Mouse (Mus musculus) midbrain, embryonic 10.5 days (tissue): ENCODE data around the gene Arfgap3. TPM values are rescaled to one million over a fixed set of nuclear protein-coding genes. Genes with fewer than 3 reads are reported as not detected.
"Not testable (repeated sequence)": the region's sequence is repeated elsewhere in the genome, so short reads cannot be mapped to it uniquely, and the experiment has no call there.

ENCODE experiments used
- DNase-seq: peaks from one replicate; pipeline ENCODE4 v3.0.0-alpha.2; 2017; ENCODE audit warnings: low spot score
- H3K27ac ChIP-seq: fragments of 300-500 bp; sonication (generic); replicated peaks from 2 replicates; pipeline ENCODE4 v1.5.1; 2016; ENCODE audit warnings: mild to moderate bottlenecking
- H3K27me3 ChIP-seq: fragments of 300-500 bp; sonication (generic); 2 replicates; pipeline ENCODE4 v1.6.1; 2016; ENCODE audit warnings: low read depth, mild to moderate bottlenecking; ENCODE audit not compliant: poor library complexity, severe bottlenecking
- H3K36me3 ChIP-seq: fragments of 300-500 bp; sonication (generic); 2 replicates; pipeline ENCODE4 v1.6.1; 2016; ENCODE audit warnings: mild to moderate bottlenecking, moderate library complexity
- H3K4me1 ChIP-seq: fragments of 300-500 bp; sonication (generic); 2 replicates; pipeline ENCODE4 v1.6.1; 2016
- H3K4me3 ChIP-seq: fragments of 300-500 bp; sonication (generic); 2 replicates; pipeline ENCODE4 v1.5.1; 2016; ENCODE audit warnings: mild to moderate bottlenecking, moderate library complexity
- H3K9me3 ChIP-seq: fragments of 300-500 bp; sonication (generic); replicated peaks from 2 replicates; pipeline ENCODE4 v1.6.1; 2016; ENCODE audit warnings: mild to moderate bottlenecking
- WGBS: fragments of 180-500 bp; shearing (Covaris S2); methylation state at CpG from one replicate; pipeline ENCODE4 v1.1.7; 2016; 5-methylcytosine and 5-hydroxymethylcytosine counted together
- polyA plus RNA-seq: library from polyadenylated mRNA; unstranded; fragments of >200 nt; fragmentation: Nextera tagmentation; extraction: Ambion mirVana; gene quantifications from 2 replicates; pipeline ENCODE4 v1.2.1, GENCODE M21; 2016

The Arfgap3 gene
- polyA plus RNA-seq, 1 experiment from 2014 or later: 29.2 TPM

- no peak for DNase-seq
- H3K9me3 ChIP-seq: no peaks in the 10 kb centered on the region
- no peaks in the 10 kb centered on the region for H3K27me3 ChIP-seq
- H3K27ac ChIP-seq: no peak overlapping the region
- H3K4me1 ChIP-seq: no peaks in the 10 kb centered on the region
- H3K36me3 ChIP-seq: no peaks in the 10 kb centered on the region
- no peak overlapping the region for H3K4me3 ChIP-seq
- WGBS: 85% methylated on average over 11 of the region's 11 CpGs
Measured at GRCm38 (mm10) chr15:83281303-83281702, 68.7 kb downstream of the Arfgap3 start.

GRCm38 (mm10) chr15:83278579-83278978, 71.5 kb downstream of the Arfgap3 start:
- Histone ChIP-seq H3K36me3 (no peaks in the 10 kb centered on the region), H3K4me3 (no peak overlapping the region), H3K27me3 (no peaks in the 10 kb centered on the region), H3K9me3 (no peaks in the 10 kb centered on the region), H3K27ac (no peak overlapping the region), H3K4me1 (no peaks in the 10 kb centered on the region)
- WGBS: 81% methylated on average over 5 of the region's 5 CpGs
- DNase-seq: no peak

GRCm38 (mm10) chr15:83277451-83277850, 72.6 kb downstream of the Arfgap3 start:
- WGBS: 78% methylated on average over 4 of the region's 4 CpGs
- H3K36me3 ChIP-seq: no peaks in the 10 kb centered on the region
- H3K9me3 ChIP-seq: no peaks in the 10 kb centered on the region
- no peak for DNase-seq
- H3K4me3 ChIP-seq: no peak overlapping the region
- no peak overlapping the region for H3K27ac ChIP-seq
- H3K4me1 ChIP-seq: no peaks in the 10 kb centered on the region
- H3K27me3 ChIP-seq: no peaks in the 10 kb centered on the region

- not testable (repeated sequence) for H3K4me1 ChIP-seq, DNase-seq, H3K9me3 ChIP-seq, H3K36me3 ChIP-seq, H3K27ac ChIP-seq, H3K27me3 ChIP-seq, H3K4me3 ChIP-seq
Measured at GRCm38 (mm10) chr15:83274237-83274636, 75.8 kb downstream of the Arfgap3 start.

GRCm38 (mm10) chr15:83273017-83273416, 77.0 kb downstream of the Arfgap3 start:
- H3K27ac ChIP-seq: no peak overlapping the region
- H3K9me3 ChIP-seq: no peaks in the 10 kb centered on the region
- DNase-seq: no peak
- H3K4me1 ChIP-seq: no peaks in the 10 kb centered on the region
- H3K27me3 ChIP-seq: no peaks in the 10 kb centered on the region
- WGBS: 90% methylated on average over 2 of the region's 2 CpGs
- no peak overlapping the region for H3K4me3 ChIP-seq
- no peaks in the 10 kb centered on the region for H3K36me3 ChIP-seq

DNA sequence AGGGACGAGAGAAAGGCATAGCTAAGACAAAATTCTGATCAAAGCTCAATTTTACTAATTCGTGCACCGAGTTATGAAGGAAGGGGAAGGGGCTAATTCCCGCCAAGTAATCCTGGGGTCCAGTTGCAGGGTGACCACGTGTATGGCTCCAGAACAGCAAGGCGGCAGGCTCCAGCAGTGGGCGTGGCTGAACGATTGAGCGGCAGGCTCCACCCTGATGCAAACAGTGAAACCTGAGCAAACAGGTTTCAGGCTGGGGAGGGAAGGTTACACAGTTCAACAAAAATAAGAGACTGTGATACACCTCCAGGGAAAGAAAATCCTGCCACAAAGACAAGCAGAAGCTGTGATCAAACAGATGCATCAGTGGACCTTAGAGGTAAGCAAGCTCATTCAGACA, 78.8 kb downstream of the Arfgap3 start:
- not testable (repeated sequence) for DNase-seq, H3K9me3 ChIP-seq, H3K4me3 ChIP-seq, H3K36me3 ChIP-seq, H3K4me1 ChIP-seq, H3K27ac ChIP-seq, H3K27me3 ChIP-seq
- WGBS: 30% methylated on average over 9 of the region's 9 CpGs

- H3K4me3 ChIP-seq, DNase-seq, H3K27me3 ChIP-seq, H3K4me1 ChIP-seq, H3K27ac ChIP-seq, H3K9me3 ChIP-seq, H3K36me3 ChIP-seq: not testable (repeated sequence)
- WGBS: 96% methylated on average over 6 of the region's 6 CpGs
Measured at GRCm38 (mm10) chr15:83269985-83270384, 80.1 kb downstream of the Arfgap3 start.

- not testable (repeated sequence) for H3K4me3 ChIP-seq, DNase-seq, H3K36me3 ChIP-seq, H3K27ac ChIP-seq, H3K4me1 ChIP-seq, H3K27me3 ChIP-seq, H3K9me3 ChIP-seq
- WGBS: 77% methylated on average over 7 of the region's 7 CpGs
Measured at GRCm38 (mm10) chr15:83268428-83268827, 81.6 kb downstream of the Arfgap3 start.

GRCm38 (mm10) chr15:83265269-83265668, 84.8 kb downstream of the Arfgap3 start:
- 24% methylated on average over 1 of the region's 1 CpGs for WGBS
- no peak overlapping the region for H3K4me3 ChIP-seq
- H3K27me3 ChIP-seq: no peaks in the 10 kb centered on the region
- DNase-seq: no peak
- no peak overlapping the region for H3K27ac ChIP-seq
- H3K36me3 ChIP-seq: no peaks in the 10 kb centered on the region
- H3K9me3 ChIP-seq: no peaks in the 10 kb centered on the region
- H3K4me1 ChIP-seq: no peaks in the 10 kb centered on the region

DNA sequence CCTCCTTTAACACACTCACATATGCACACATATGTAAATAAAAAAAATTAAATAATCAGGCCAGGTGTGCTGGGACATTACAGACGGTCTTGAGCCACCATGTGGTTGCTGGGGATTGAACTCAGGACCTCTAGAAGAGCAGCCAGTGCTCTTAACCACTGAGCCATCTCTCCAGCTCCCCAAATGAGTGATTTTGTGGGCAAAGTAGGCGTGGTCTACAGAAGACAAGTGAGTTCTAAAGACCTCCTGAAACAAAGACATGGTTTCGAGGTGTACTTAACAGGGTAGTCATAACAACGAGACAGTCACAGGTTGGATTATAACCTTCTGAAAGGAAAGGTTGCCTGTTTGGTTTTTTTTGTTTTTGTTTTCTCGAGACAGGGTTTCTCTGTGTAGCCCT, 86.6 kb downstream of the Arfgap3 start:
- DNase-seq: no peak
- no peaks in the 10 kb centered on the region for H3K4me1 ChIP-seq
- 81% methylated on average over 5 of the region's 5 CpGs for WGBS

GRCm38 (mm10) chr15:83257906-83258305, 92.1 kb downstream of the Arfgap3 start:
- H3K4me3 ChIP-seq: no peak overlapping the region
- 87% methylated on average over 13 of the region's 13 CpGs for WGBS

More for the DNA sequence above, 86.6 kb downstream of the Arfgap3 start:
- H3K27ac ChIP-seq: no peak overlapping the region
- H3K4me3 ChIP-seq: no peak overlapping the region
- H3K9me3 ChIP-seq: no peaks in the 10 kb centered on the region
- no peaks in the 10 kb centered on the region for H3K36me3 ChIP-seq
- H3K27me3 ChIP-seq: no peaks in the 10 kb centered on the region

GRCm38 (mm10) chr15:83256491-83256890, 93.6 kb downstream of the Arfgap3 start:
- 75% methylated on average over 4 of the region's 4 CpGs for WGBS
- Histone ChIP-seq H3K4me3 (no peak overlapping the region), H3K9me3 (peaks cover 3% of the 10 kb centered on the region; the same call in 1 of the 2 replicates), H3K36me3 (no peaks in the 10 kb centered on the region), H3K4me1 (peaks cover 3% of the 10 kb centered on the region), H3K27ac (no peak overlapping the region), H3K27me3 (peaks cover 21% of the 10 kb centered on the region)
- no peak for DNase-seq

More at GRCm38 (mm10) chr15:83257906-83258305, 92.1 kb downstream of the Arfgap3 start:
- H3K27ac ChIP-seq: no peak overlapping the region
- no peaks in the 10 kb centered on the region for H3K36me3 ChIP-seq
- H3K27me3 ChIP-seq: peaks cover 7% of the 10 kb centered on the region
- peaks cover 3% of the 10 kb centered on the region; the same call in 1 of the 2 replicates for H3K9me3 ChIP-seq
- no peak for DNase-seq
- no peaks in the 10 kb centered on the region for H3K4me1 ChIP-seq

- H3K36me3 ChIP-seq: no peaks in the 10 kb centered on the region
- DNase-seq: no peak
- no peak overlapping the region for H3K4me3 ChIP-seq
- H3K9me3 ChIP-seq: peaks cover 3% of the 10 kb centered on the region; the same call in 1 of the 2 replicates
- H3K27me3 ChIP-seq: peaks cover 27% of the 10 kb centered on the region
- no peak overlapping the region for H3K27ac ChIP-seq
- 87% methylated on average over 7 of the region's 7 CpGs for WGBS
- H3K4me1 ChIP-seq: peaks cover 9% of the 10 kb centered on the region
Measured at GRCm38 (mm10) chr15:83255944-83256343, 94.1 kb downstream of the Arfgap3 start.

DNA sequence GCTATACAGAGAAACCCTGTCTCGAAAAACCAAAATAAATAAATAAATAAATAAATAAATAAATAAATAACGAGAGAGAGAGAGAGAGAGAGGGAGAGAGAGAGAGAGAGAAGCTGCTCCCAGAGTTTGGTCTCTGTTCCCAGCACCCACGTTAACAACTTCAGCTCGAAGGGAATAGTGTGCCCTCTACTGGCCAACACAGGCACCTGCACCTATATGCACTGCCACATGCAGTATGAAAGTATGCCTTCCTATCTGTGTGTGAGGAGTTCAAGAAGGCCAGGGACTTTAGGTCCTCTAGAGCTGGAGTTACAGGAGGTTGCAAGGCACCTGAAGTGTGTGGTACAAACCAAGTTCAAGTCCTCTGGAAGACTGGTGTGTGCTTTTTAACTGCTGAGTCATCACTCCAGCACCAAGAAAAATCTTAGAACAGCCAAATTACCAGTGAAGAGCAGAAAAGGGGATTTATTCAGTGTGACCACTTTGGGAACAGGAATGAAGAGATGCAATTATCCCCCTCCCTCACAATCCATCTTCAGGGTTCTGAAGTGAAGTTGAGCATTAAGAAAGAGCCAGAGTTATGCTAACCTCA, 94.8 kb downstream of the Arfgap3 start:
- no peak overlapping the region for H3K4me3 ChIP-seq
- no peak for DNase-seq
- H3K36me3 ChIP-seq: no peaks in the 10 kb centered on the region
- H3K27me3 ChIP-seq: peaks cover 33% of the 10 kb centered on the region
- peaks cover 3% of the 10 kb centered on the region; the same call in 1 of the 2 replicates for H3K9me3 ChIP-seq
- 89% methylated on average over 4 of the region's 4 CpGs for WGBS
- peaks cover 15% of the 10 kb centered on the region for H3K4me1 ChIP-seq
- no peak overlapping the region for H3K27ac ChIP-seq
